Mouse (Mus musculus): ENCODE results near the gene Suclg2. TPM values are rescaled to one million over a fixed set of nuclear protein-coding genes. Genes with fewer than 3 reads are reported as not detected.

Gene Suclg2
- polyA plus RNA-seq, 2 experiments = 21.1 to 33.8 TPM

DNA sequence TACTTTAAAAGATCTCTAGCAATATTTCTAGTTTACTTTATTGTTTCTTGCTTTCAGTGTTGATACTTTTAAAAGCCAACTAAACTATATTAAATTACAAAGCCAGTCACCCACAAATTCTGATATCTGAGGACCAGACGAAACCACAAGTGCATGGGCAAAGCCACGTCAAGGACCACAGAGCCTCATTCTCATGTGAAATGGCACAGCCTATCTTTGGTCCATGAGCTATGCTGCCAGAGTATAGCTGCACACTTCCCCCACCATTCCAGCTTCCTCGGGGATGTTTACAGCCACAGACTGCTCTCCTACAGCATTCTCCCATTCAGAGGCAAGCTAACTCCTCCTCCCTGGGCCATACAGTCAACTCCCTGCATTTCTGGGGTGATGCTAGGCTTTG is 136.7 kb downstream of the Suclg2 start:
- no peak for ATAC-seq (ENCODE audit: insufficient read depth)
- TF ChIP-seq CTCF (IDR thresholded peaks at IDR 0.05; ENCODE audit: low read depth) (no peak), EP300 (IDR thresholded peaks at IDR 0.05; ENCODE audit: low read depth) (no peak)

DNA sequence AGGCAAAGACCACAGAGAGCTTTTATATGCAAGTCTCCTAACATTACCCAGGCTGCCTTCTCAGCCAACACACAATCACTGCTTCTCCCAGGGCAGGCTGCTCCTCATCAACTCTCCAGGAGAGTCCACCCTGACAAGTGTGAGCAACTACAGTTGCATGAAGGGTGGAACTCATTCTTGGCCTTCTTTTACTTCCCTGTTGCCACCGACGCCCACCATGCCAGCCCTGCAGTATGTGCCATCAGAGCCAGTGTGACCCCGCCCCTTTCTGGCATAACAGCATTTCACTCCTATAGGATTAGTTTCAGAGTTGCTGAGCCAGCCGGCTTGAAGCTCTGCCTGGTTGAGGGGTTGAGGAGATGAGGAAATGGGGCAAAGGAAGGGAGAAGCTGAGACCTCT is 138.8 kb downstream of the Suclg2 start:
- ATAC-seq (ENCODE audit: insufficient read depth) = no peak
- H3K4me3 ChIP-seq (ENCODE audit: insufficient read depth in 1 of 2, low read depth in 2 of 2, low read length in 2 of 2) = no peak overlapping the region
- H3K36me3 ChIP-seq (replicated peaks; ENCODE audit: control insufficient read depth, insufficient read depth, low read depth) = no peaks in the 10 kb centered on the region
- 72% methylated on average over 4 of the region's 4 CpGs for WGBS (ENCODE audit: insufficient replicate concordance)
- H3K4me2 ChIP-seq (ENCODE audit: low read depth) = no peak overlapping the region
- TF ChIP-seq EP300 (IDR thresholded peaks at IDR 0.05; ENCODE audit: low read depth) (no peak), CTCF (IDR thresholded peaks at IDR 0.05; ENCODE audit: low read depth) (no peak)
- no peaks in the 10 kb centered on the region for H3K4me1 ChIP-seq (replicated peaks; ENCODE audit: control insufficient read depth in 2 of 2, insufficient read depth in 2 of 2, low read length in 1 of 2)
- no peak for DNase-seq (ENCODE audit: low read depth in 3 of 3, low spot score in 3 of 3)
- no peak overlapping the region for H3K9ac ChIP-seq (replicated peaks)
- no peaks in the 10 kb centered on the region for H3K9me3 ChIP-seq (ENCODE audit: control insufficient read depth, low read length)
- H3K27me3 ChIP-seq (ENCODE audit: control insufficient read depth, insufficient read depth, low read length) = no peaks in the 10 kb centered on the region
- no peak overlapping the region for H3K27ac ChIP-seq

More for the DNA sequence above, 136.7 kb downstream of the Suclg2 start:
- H3K27me3 ChIP-seq (ENCODE audit: control insufficient read depth, insufficient read depth, low read length) = no peaks in the 10 kb centered on the region
- H3K4me3 ChIP-seq (ENCODE audit: insufficient read depth in 1 of 2, low read depth in 2 of 2, low read length in 2 of 2) = no peak overlapping the region
- 39% methylated on average over 3 of the region's 3 CpGs for WGBS (ENCODE audit: insufficient replicate concordance)
- H3K4me1 ChIP-seq (replicated peaks; ENCODE audit: control insufficient read depth in 2 of 2, insufficient read depth in 2 of 2, low read length in 1 of 2) = no peaks in the 10 kb centered on the region
- no peak overlapping the region for H3K4me2 ChIP-seq (ENCODE audit: low read depth)
- no peak overlapping the region for H3K27ac ChIP-seq
- H3K36me3 ChIP-seq (replicated peaks; ENCODE audit: control insufficient read depth, insufficient read depth, low read depth) = no peaks in the 10 kb centered on the region
- DNase-seq (ENCODE audit: low read depth in 3 of 3, low spot score in 3 of 3) = no peak
- H3K9ac ChIP-seq (replicated peaks) = no peak overlapping the region
- H3K9me3 ChIP-seq (ENCODE audit: control insufficient read depth, low read length) = no peaks in the 10 kb centered on the region

DNA sequence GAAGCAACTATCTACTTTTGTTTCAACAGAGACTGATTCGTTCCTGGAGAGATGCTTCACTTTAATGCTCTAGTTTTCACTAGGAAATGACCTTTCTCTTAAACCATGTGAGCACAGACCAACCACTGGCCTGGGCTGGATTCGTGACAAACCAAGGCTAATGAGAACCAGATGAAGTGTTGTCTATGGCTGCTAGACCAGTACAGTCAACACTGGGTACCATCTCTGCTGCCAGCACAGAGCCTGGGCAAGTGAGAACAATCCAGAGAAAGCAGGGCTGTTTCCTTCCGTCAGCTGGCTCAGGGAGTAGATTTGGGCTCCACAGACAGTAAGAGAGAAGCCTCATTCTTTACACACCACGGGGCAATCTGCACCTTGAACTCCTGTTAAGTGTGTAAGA is 143.1 kb downstream of the Suclg2 start:
- Histone ChIP-seq H3K4me2 (ENCODE audit: low read depth) (no peak overlapping the region), H3K4me1 (replicated peaks; ENCODE audit: control insufficient read depth in 2 of 2, insufficient read depth in 2 of 2, low read length in 1 of 2) (no peaks in the 10 kb centered on the region), H3K27ac (no peak overlapping the region), H3K36me3 (replicated peaks; ENCODE audit: control insufficient read depth, insufficient read depth, low read depth) (no peaks in the 10 kb centered on the region), H3K9me3 (ENCODE audit: control insufficient read depth, low read length) (no peaks in the 10 kb centered on the region), H3K27me3 (ENCODE audit: control insufficient read depth, insufficient read depth, low read length) (no peaks in the 10 kb centered on the region), H3K9ac (replicated peaks) (no peak overlapping the region), H3K4me3 (ENCODE audit: insufficient read depth in 1 of 2, low read depth in 2 of 2, low read length in 2 of 2) (no peak overlapping the region)
- no peak for ATAC-seq (ENCODE audit: insufficient read depth)
- TF ChIP-seq CTCF (IDR thresholded peaks at IDR 0.05; ENCODE audit: low read depth) (no peak), EP300 (IDR thresholded peaks at IDR 0.05; ENCODE audit: low read depth) (no peak)
- WGBS (ENCODE audit: insufficient replicate concordance) = 57% methylated on average over 4 of the region's 4 CpGs
- no peak for DNase-seq (ENCODE audit: low read depth in 3 of 3, low spot score in 3 of 3)

DNA sequence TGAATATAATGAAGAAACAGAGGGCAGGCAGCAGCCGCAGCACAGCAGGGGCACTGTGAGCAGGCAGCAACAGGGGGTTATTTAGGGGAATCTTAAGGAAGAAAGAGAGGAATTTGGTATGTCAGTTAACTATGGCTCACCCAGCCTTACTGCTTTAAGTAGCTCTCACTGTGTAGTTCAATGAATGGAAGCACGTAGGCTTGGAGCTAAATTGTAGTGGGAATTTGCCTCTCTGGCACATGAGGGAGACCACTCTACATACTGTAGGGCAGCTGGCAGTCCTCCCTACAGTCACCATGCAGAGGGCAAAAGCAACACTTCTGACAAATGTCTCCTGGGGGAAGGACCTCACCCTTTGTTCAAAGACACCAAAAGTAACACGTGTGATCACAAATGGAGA is 143.7 kb downstream of the Suclg2 start:
- Histone ChIP-seq H3K9me3 (ENCODE audit: control insufficient read depth, low read length) (no peaks in the 10 kb centered on the region), H3K9ac (replicated peaks) (no peak overlapping the region), H3K27ac (no peak overlapping the region), H3K4me3 (ENCODE audit: insufficient read depth in 1 of 2, low read depth in 2 of 2, low read length in 2 of 2) (no peak overlapping the region), H3K4me2 (ENCODE audit: low read depth) (no peak overlapping the region), H3K27me3 (ENCODE audit: control insufficient read depth, insufficient read depth, low read length) (no peaks in the 10 kb centered on the region), H3K4me1 (replicated peaks; ENCODE audit: control insufficient read depth in 2 of 2, insufficient read depth in 2 of 2, low read length in 1 of 2) (no peaks in the 10 kb centered on the region), H3K36me3 (replicated peaks; ENCODE audit: control insufficient read depth, insufficient read depth, low read depth) (no peaks in the 10 kb centered on the region)
- 69% methylated on average over 3 of the region's 3 CpGs for WGBS (ENCODE audit: insufficient replicate concordance)
- no peak for TF ChIP-seq EP300 (IDR thresholded peaks at IDR 0.05; ENCODE audit: low read depth)
- no peak for TF ChIP-seq CTCF (IDR thresholded peaks at IDR 0.05; ENCODE audit: low read depth)
- DNase-seq (ENCODE audit: low read depth in 3 of 3, low spot score in 3 of 3) = no peak
- ATAC-seq (ENCODE audit: insufficient read depth) = no peak

DNA sequence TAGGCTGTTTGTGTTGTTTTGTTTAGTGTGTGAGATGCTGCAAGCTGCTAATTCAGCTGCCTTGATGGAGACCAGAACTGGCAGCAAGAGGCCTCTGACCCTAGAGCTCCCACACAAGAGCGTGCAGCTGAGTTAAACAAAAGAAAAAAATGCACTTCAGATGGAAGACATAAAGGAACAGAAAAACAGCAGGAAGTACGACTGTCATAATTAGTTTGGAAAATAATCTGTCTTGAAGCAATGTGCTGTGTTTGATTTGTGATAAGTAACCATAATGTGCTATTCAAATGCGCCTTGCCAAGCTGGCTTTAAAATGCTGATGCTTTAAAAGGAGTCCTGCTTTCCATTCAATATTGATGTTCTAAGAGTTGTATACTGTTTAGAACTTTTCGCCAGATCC is 144.2 kb downstream of the Suclg2 start:
- no peak overlapping the region for H3K4me2 ChIP-seq (ENCODE audit: low read depth)
- TF ChIP-seq EP300 (IDR thresholded peaks at IDR 0.05; ENCODE audit: low read depth) (no peak), CTCF (IDR thresholded peaks at IDR 0.05; ENCODE audit: low read depth) (no peak)
- no peak overlapping the region for H3K27ac ChIP-seq
- no peak for ATAC-seq (ENCODE audit: insufficient read depth)
- 59% methylated on average over 4 of the region's 4 CpGs for WGBS (ENCODE audit: insufficient replicate concordance)
- no peak overlapping the region for H3K4me3 ChIP-seq (ENCODE audit: insufficient read depth in 1 of 2, low read depth in 2 of 2, low read length in 2 of 2)
- no peaks in the 10 kb centered on the region for H3K9me3 ChIP-seq (ENCODE audit: control insufficient read depth, low read length)
- no peak overlapping the region for H3K9ac ChIP-seq (replicated peaks)
- H3K27me3 ChIP-seq (ENCODE audit: control insufficient read depth, insufficient read depth, low read length) = no peaks in the 10 kb centered on the region
- no peaks in the 10 kb centered on the region for H3K4me1 ChIP-seq (replicated peaks; ENCODE audit: control insufficient read depth in 2 of 2, insufficient read depth in 2 of 2, low read length in 1 of 2)
- DNase-seq (ENCODE audit: low read depth in 3 of 3, low spot score in 3 of 3) = no peak
- no peaks in the 10 kb centered on the region for H3K36me3 ChIP-seq (replicated peaks; ENCODE audit: control insufficient read depth, insufficient read depth, low read depth)

Data from liver, embryonic 14.5 days (tissue).